Mouse (Mus musculus): ENCODE measurements around the gene Cxcr2.

The Cxcr2 gene

GRCm38 (mm10) chr1:74196621-74197419 lies 43.0 kb downstream of the Cxcr2 start:
- Histone ChIP-seq H3K4me1 (replicated peaks; ENCODE audit: low read depth, low read length) (peaks cover 13% of the 10 kb centered on the region), H3K36me3 (ENCODE audit: insufficient read depth, low read length) (no peaks in the 10 kb centered on the region), H3K4me3 (replicated peaks; ENCODE audit: low read length) (no peak overlapping the region), H3K9me3 (ENCODE audit: low read length) (no peaks in the 10 kb centered on the region), H3K27me3 (ENCODE audit: insufficient read depth, low read length) (peaks cover 4% of the 10 kb centered on the region; the same call in 1 of the 2 replicates)
- TF ChIP-seq CTCF (conservative IDR thresholded peaks at IDR 0.05; ENCODE audit: low read length) (no peak), POU5F1 (IDR thresholded peaks at IDR 0.05; ENCODE audit: borderline replicate concordance, low read length) (no peak), NANOG (IDR thresholded peaks at IDR 0.05; ENCODE audit: borderline replicate concordance, low read length) (no peak)

- TF ChIP-seq NANOG (IDR thresholded peaks at IDR 0.05; ENCODE audit: borderline replicate concordance, low read length), result no peak
- no peak for TF ChIP-seq POU5F1 (IDR thresholded peaks at IDR 0.05; ENCODE audit: borderline replicate concordance, low read length)
- no peak for TF ChIP-seq CTCF (conservative IDR thresholded peaks at IDR 0.05; ENCODE audit: low read length)
- Histone ChIP-seq H3K27me3 (ENCODE audit: insufficient read depth, low read length) (peaks cover 4% of the 10 kb centered on the region; the same call in 1 of the 2 replicates), H3K36me3 (ENCODE audit: insufficient read depth, low read length) (no peaks in the 10 kb centered on the region), H3K9me3 (ENCODE audit: low read length) (no peaks in the 10 kb centered on the region), H3K4me3 (replicated peaks; ENCODE audit: low read length) (no peak overlapping the region), H3K4me1 (replicated peaks; ENCODE audit: low read depth, low read length) (peaks cover 13% of the 10 kb centered on the region)
Observed at GRCm38 (mm10) chr1:74197726-74198470, 44.1 kb downstream of the Cxcr2 start.

- no peak for TF ChIP-seq NANOG (IDR thresholded peaks at IDR 0.05; ENCODE audit: borderline replicate concordance, low read length)
- TF ChIP-seq CTCF (conservative IDR thresholded peaks at IDR 0.05; ENCODE audit: low read length), result no peak
- no peak for TF ChIP-seq POU5F1 (IDR thresholded peaks at IDR 0.05; ENCODE audit: borderline replicate concordance, low read length)
- no peak overlapping the region for H3K4me3 ChIP-seq (replicated peaks; ENCODE audit: low read length)
- H3K4me1 ChIP-seq (replicated peaks; ENCODE audit: low read depth, low read length), result peaks cover 17% of the 10 kb centered on the region
- no peaks in the 10 kb centered on the region for H3K9me3 ChIP-seq (ENCODE audit: low read length)
- H3K36me3 ChIP-seq (ENCODE audit: insufficient read depth, low read length), result no peaks in the 10 kb centered on the region
- H3K27me3 ChIP-seq (ENCODE audit: insufficient read depth, low read length), result peaks cover 4% of the 10 kb centered on the region; the same call in 1 of the 2 replicates
Observed at GRCm38 (mm10) chr1:74199046-74199445, 45.3 kb downstream of the Cxcr2 start.

DNA sequence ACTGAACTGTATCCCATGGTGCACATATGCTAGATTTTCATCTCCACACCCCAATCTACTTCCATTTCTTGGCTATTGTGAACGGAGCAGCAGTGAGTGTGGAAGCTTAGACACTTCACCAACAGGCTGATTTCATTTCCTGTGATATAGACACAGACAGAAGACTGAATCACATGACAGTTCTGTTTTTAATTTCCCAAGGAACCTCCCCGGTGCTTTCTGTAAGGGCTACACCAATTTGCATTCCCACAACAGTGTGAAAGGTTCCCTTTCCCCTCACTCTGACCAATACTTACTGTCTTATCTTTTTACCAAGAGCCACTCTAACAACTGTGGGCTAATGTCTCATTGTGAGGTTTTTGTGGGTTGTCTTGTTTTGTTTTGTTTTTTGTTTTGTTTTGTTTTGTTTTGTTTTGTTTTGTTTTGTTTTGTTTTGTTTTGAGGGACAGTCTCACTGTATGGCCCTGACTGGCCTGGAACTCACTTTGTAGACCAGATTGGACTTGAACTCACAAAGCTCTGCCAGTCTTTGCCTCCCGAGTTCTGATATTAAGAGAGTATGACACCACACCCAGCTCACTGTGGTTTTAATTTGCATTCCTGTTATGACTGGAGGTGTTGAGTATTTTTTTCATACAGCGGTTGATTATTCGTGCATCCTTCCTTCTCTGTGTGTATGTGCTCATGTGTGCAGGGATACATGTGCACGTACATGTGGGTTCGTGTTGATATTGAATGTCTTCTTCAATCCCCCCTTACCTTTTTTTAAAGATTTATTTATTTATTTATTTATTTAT lies 47.5 kb downstream of the Cxcr2 start:
- TF ChIP-seq POU5F1 (IDR thresholded peaks at IDR 0.05; ENCODE audit: borderline replicate concordance, low read length) (no peak), CTCF (conservative IDR thresholded peaks at IDR 0.05; ENCODE audit: low read length) (no peak), NANOG (IDR thresholded peaks at IDR 0.05; ENCODE audit: borderline replicate concordance, low read length) (no peak)
- Histone ChIP-seq H3K36me3 (ENCODE audit: insufficient read depth, low read length) (no peaks in the 10 kb centered on the region), H3K4me3 (replicated peaks; ENCODE audit: low read length) (no peak overlapping the region), H3K9me3 (ENCODE audit: low read length) (no peaks in the 10 kb centered on the region), H3K4me1 (replicated peaks; ENCODE audit: low read depth, low read length) (peaks cover 18% of the 10 kb centered on the region), H3K27me3 (ENCODE audit: insufficient read depth, low read length) (peaks cover 4% of the 10 kb centered on the region; the same call in 1 of the 2 replicates)

DNA sequence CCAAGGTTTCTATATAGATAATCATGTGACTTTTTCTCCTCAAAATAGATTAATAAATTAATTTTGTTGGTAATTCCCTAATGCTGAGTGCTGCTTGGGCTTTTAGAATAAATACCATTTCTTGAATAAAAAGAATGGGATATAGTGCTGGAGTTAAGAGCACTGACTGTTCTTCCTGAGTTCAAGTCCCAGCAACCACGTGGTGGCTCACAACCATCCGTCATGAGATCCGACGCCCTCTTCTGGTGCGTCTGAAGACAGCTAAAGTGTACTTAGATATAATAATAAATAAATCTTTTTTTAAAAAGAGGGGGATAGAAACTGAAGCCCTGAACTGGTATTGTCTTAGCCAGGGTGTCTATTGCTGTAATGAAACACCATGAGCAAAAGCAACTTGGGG lies 49.7 kb downstream of the Cxcr2 start:
- Histone ChIP-seq H3K4me1 (replicated peaks; ENCODE audit: low read depth, low read length) (peaks cover 35% of the 10 kb centered on the region), H3K36me3 (ENCODE audit: insufficient read depth, low read length) (no peaks in the 10 kb centered on the region), H3K4me3 (replicated peaks; ENCODE audit: low read length) (no peak overlapping the region), H3K27me3 (ENCODE audit: insufficient read depth, low read length) (0 out of 2 replicates have a peak, but pooled peaks cover 4% of the 10 kb centered on the region), H3K9me3 (ENCODE audit: low read length) (no peaks in the 10 kb centered on the region)
- 0 out of 2 replicates have a peak, but pooled peaks have one; percentile 5 for TF ChIP-seq CTCF (conservative IDR thresholded peaks at IDR 0.05; ENCODE audit: low read length)
- TF ChIP-seq NANOG (IDR thresholded peaks at IDR 0.05; ENCODE audit: borderline replicate concordance, low read length), result no peak
- TF ChIP-seq POU5F1 (IDR thresholded peaks at IDR 0.05; ENCODE audit: borderline replicate concordance, low read length), result no peak

DNA sequence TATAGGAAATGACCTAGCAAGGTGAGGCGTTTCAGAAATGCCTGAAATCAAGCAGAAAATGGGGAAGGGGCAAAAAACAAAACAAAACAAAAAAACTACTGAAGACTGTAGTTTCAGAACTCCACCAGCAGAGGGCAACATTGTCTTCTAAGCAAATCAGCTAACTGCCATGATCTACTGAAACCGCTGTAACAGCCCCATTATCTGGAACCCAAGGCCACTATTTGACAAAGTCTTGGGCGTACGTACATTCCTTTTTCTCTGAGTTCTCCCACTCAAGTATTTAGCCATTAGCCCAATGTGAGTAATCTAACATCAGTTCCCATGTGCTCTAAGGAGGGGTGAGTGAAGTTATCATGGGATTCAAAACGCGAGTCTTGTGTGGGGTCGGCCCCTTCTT lies 52.1 kb downstream of the Cxcr2 start:
- no peaks in the 10 kb centered on the region for H3K27me3 ChIP-seq (ENCODE audit: insufficient read depth, low read length)
- no peaks in the 10 kb centered on the region for H3K9me3 ChIP-seq (ENCODE audit: low read length)
- no peaks in the 10 kb centered on the region for H3K36me3 ChIP-seq (ENCODE audit: insufficient read depth, low read length)
- no peak overlapping the region for H3K4me3 ChIP-seq (replicated peaks; ENCODE audit: low read length)
- H3K4me1 ChIP-seq (replicated peaks; ENCODE audit: low read depth, low read length), result peaks cover 49% of the 10 kb centered on the region
- TF ChIP-seq POU5F1 (IDR thresholded peaks at IDR 0.05; ENCODE audit: borderline replicate concordance, low read length) (no peak), CTCF (conservative IDR thresholded peaks at IDR 0.05; ENCODE audit: low read length) (peak; percentile 73)

- Histone ChIP-seq H3K4me3 (replicated peaks; ENCODE audit: low read length) (peak overlapping the region; percentile 23; the same call in 1 of the 2 replicates), H3K4me1 (replicated peaks; ENCODE audit: low read depth, low read length) (peaks cover 53% of the 10 kb centered on the region), H3K9me3 (ENCODE audit: low read length) (no peaks in the 10 kb centered on the region), H3K27me3 (ENCODE audit: insufficient read depth, low read length) (no peaks in the 10 kb centered on the region), H3K36me3 (ENCODE audit: insufficient read depth, low read length) (no peaks in the 10 kb centered on the region)
- no peak for TF ChIP-seq NANOG (IDR thresholded peaks at IDR 0.05; ENCODE audit: borderline replicate concordance, low read length)
- no peak for TF ChIP-seq POU5F1 (IDR thresholded peaks at IDR 0.05; ENCODE audit: borderline replicate concordance, low read length)
- TF ChIP-seq CTCF (conservative IDR thresholded peaks at IDR 0.05; ENCODE audit: low read length), result no peak
Observed at GRCm38 (mm10) chr1:74206642-74207041, 52.9 kb downstream of the Cxcr2 start.

DNA sequence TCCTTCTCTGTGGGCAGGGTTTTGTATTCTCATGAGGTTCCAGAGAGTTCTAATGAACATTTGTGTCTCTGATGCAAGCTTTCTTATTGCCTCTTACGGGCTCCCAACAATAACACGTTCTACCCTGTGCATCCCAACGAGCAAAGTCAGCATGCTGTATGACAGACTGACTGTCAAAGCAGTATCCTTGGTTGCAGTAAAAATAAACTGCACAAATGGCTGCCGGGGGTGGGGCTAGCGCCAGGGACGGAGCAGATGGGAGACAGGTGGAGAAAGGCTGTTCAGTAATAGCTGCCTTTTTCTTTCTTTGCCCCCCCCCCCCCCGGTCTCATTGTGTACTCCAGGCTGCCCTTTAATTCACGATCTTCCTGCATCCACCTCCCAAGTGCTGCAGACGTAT lies 54.1 kb downstream of the Cxcr2 start:
- peaks cover 62% of the 10 kb centered on the region for H3K4me1 ChIP-seq (replicated peaks; ENCODE audit: low read depth, low read length)
- TF ChIP-seq POU5F1 (IDR thresholded peaks at IDR 0.05; ENCODE audit: borderline replicate concordance, low read length) (no peak), CTCF (conservative IDR thresholded peaks at IDR 0.05; ENCODE audit: low read length) (no peak), NANOG (IDR thresholded peaks at IDR 0.05; ENCODE audit: borderline replicate concordance, low read length) (no peak)
- H3K4me3 ChIP-seq (replicated peaks; ENCODE audit: low read length), result no peak overlapping the region
- H3K9me3 ChIP-seq (ENCODE audit: low read length), result no peaks in the 10 kb centered on the region
- H3K27me3 ChIP-seq (ENCODE audit: insufficient read depth, low read length), result no peaks in the 10 kb centered on the region
- no peaks in the 10 kb centered on the region for H3K36me3 ChIP-seq (ENCODE audit: insufficient read depth, low read length)

Measured in E14TG2a.4 (cell line).